Mouse (Mus musculus): Measurements from ENCODE around the gene Ndufb6. TPM values are rescaled to one million over a fixed set of nuclear protein-coding genes. Genes with fewer than 3 reads are reported as not detected.
"Not testable (repeated sequence)": the region's sequence is repeated elsewhere in the genome, so short reads cannot be mapped to it uniquely, and the experiment has no call there.

The Ndufb6 gene
- polyA plus RNA-seq, 1 experiment, result 297 TPM

DNA sequence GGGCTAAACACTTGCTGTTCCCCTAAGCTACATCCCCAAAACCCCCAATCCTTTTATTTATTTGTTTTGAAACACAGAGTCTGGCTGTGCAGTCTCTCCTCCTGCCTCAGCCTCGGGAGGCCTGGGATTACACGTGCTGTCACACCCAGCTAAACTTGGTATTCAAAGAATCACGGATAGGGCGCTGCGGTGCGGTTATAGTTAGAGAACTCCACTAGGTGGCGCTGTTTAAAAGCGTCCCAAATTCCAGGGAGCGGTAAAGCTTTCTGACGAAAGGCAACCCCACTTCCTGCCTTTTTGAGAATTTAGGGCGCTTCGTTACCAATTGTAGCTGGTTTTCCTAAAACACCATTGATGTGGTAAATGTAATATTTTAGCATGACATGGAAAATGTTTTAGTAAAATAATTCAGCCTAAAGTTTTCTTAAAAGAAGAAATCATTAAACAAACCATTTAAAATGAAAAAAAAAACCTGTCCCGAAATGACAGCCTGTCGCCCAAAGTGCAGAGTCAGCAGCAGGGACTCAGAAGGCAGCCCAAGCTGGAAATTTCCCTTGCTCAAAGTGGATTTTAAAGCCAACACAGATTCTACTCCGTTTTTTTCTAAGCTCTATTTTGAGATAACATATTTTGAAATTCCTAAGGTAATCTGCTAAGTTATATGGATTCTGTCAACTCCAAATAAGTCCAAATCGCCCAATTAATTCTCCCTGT, 22.0 kb upstream of the Ndufb6 start:
- H3K36me3 ChIP-seq (replicated peaks; ENCODE audit: low read length), result no peaks in the 10 kb centered on the region
- H3K4me1 ChIP-seq, result peaks cover 32% of the 10 kb centered on the region
- TF ChIP-seq FLI1 (IDR thresholded peaks at IDR 0.05; ENCODE audit: low read length), result no peak
- no peak for TF ChIP-seq GATA1 (IDR thresholded peaks at IDR 0.05; ENCODE audit: borderline replicate concordance, low read length)
- peaks cover 13% of the 10 kb centered on the region for H3K27me3 ChIP-seq (replicated peaks)
- peak overlapping the region; percentile 71 for H3K4me3 ChIP-seq (replicated peaks)
- H3K9me3 ChIP-seq, result peaks cover 8% of the 10 kb centered on the region; the same call in 1 of the 2 replicates

DNA sequence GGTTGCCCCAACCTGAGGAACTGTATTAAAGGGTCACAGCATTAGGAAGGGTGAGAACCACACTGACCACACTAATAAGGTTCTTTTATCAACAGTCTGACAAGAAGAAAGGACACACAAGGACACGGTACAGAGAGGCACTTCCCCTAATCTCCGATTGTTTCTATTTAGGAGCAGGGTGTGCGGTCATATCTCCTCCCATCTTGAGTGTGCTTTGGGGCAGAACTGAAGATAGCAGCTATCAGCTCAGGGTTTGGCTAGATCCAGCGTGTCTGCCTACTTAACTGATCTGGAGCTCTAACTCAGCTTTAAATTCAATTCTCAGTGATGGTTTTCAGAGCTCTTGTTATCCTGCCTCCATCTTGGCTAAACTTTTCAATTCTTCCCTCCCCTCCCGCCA, 19.9 kb upstream of the Ndufb6 start:
- Histone ChIP-seq H3K36me3 (replicated peaks; ENCODE audit: low read length) (no peaks in the 10 kb centered on the region), H3K4me1 (peaks cover 32% of the 10 kb centered on the region), H3K27me3 (replicated peaks) (peaks cover 6% of the 10 kb centered on the region), H3K4me3 (replicated peaks) (peak overlapping the region; percentile 26), H3K9me3 (peaks cover 19% of the 10 kb centered on the region)
- TF ChIP-seq FLI1 (IDR thresholded peaks at IDR 0.05; ENCODE audit: low read length) (no peak), GATA1 (IDR thresholded peaks at IDR 0.05; ENCODE audit: borderline replicate concordance, low read length) (no peak)

DNA sequence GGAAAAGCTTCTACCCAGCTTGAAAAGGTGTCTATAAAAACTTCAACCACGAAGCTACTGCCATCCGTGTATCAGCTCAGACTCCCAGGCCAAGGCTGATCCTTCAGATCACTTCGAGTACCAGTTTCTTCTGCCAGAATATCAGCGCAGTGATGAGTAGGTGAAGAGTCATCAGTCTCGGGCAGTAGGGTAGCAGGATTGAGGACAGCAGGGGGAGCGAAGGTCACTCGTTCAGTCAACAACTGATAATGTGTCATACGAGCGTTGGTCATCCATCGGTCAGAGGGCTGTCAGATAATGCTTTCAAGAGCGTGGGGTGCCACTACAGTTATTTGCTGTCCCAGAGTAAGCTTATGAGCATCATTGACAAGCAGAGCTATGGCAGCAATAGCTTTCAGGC, 12.3 kb upstream of the Ndufb6 start:
- not testable (repeated sequence) for H3K27me3 ChIP-seq (replicated peaks); H3K4me3 ChIP-seq (replicated peaks); H3K36me3 ChIP-seq (replicated peaks; ENCODE audit: low read length); H3K4me1 ChIP-seq
- peaks cover 55% of the 10 kb centered on the region for H3K9me3 ChIP-seq

DNA sequence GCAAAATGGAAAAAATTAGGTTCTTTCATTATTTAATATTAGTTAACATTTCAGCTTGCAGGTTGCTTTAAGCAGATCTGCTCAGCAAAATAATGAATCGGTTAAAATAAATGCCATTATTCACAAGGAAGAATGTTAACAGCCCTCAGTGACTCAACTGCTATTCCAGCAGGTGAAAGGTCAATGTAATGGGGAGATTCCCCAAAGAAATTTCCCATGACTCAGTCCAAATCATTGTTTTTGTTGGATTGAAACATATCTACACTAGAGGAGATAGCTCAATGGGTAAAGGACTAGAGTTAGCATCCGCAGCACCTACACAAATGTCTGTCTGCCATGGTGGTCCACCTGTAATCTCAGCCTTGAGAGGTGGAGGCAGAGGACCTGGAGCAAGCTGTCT, 9.8 kb upstream of the Ndufb6 start:
- TF ChIP-seq GATA1 (IDR thresholded peaks at IDR 0.05; ENCODE audit: borderline replicate concordance, low read length), result no peak
- TF ChIP-seq FLI1 (IDR thresholded peaks at IDR 0.05; ENCODE audit: low read length), result no peak
- Histone ChIP-seq H3K4me3 (replicated peaks) (no peak overlapping the region), H3K27me3 (replicated peaks) (no peaks in the 10 kb centered on the region), H3K9me3 (peaks cover 37% of the 10 kb centered on the region), H3K36me3 (replicated peaks; ENCODE audit: low read length) (no peaks in the 10 kb centered on the region), H3K4me1 (peaks cover 9% of the 10 kb centered on the region)

DNA sequence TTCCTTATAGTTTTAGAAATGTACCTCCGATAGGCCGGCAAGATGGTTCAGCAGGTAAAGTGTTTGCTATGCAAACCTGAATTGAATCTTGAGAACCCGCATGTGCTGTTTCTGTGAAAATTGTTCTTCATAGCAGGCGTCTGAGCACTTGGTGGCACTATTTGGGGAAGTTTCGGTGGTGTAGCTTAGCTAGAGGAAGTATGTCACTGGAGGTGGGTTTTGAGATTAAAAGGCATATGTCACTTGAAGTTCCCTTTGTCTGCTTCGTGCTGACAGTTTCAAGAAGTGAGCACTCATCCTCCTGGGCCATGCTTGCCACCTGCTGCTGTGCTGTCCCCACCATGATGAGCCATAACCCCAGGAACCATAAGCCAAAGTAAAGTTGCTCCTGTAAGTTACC, 8.2 kb upstream of the Ndufb6 start:
- H3K36me3 ChIP-seq (replicated peaks; ENCODE audit: low read length), result no peaks in the 10 kb centered on the region
- no peak for TF ChIP-seq GATA1 (IDR thresholded peaks at IDR 0.05; ENCODE audit: borderline replicate concordance, low read length)
- no peak for TF ChIP-seq FLI1 (IDR thresholded peaks at IDR 0.05; ENCODE audit: low read length)

DNA sequence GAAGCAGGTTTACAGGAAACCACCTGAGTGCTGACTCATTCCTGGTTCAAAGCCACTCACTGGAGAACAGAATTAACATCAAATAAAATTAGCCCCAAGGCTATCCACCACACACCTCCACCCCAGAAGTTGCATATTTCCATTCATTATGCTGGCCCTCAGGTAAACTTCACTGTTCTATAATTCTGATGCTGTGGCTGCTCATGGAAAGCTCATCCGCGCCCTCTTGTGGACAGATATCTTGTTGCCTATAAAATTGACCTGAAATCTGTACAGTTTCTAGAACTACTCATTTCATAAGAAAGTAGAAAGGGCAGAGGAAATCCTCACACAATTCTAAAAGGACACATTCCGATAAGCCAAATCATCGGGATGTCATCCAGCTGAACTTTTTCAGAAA, 6.4 kb upstream of the Ndufb6 start:
- peaks cover 9% of the 10 kb centered on the region for H3K4me1 ChIP-seq
- TF ChIP-seq FLI1 (IDR thresholded peaks at IDR 0.05; ENCODE audit: low read length) (no peak), GATA1 (IDR thresholded peaks at IDR 0.05; ENCODE audit: borderline replicate concordance, low read length) (no peak)
- H3K9me3 ChIP-seq, result peaks cover 8% of the 10 kb centered on the region
- no peaks in the 10 kb centered on the region for H3K27me3 ChIP-seq (replicated peaks)
- no peak overlapping the region for H3K4me3 ChIP-seq (replicated peaks)
- peaks cover 3% of the 10 kb centered on the region for H3K36me3 ChIP-seq (replicated peaks; ENCODE audit: low read length)

More for the DNA sequence above, 8.2 kb upstream of the Ndufb6 start:
- Histone ChIP-seq H3K9me3 (peaks cover 26% of the 10 kb centered on the region), H3K4me1 (peaks cover 9% of the 10 kb centered on the region), H3K4me3 (replicated peaks) (peak overlapping the region; percentile 4), H3K27me3 (replicated peaks) (no peaks in the 10 kb centered on the region)

DNA sequence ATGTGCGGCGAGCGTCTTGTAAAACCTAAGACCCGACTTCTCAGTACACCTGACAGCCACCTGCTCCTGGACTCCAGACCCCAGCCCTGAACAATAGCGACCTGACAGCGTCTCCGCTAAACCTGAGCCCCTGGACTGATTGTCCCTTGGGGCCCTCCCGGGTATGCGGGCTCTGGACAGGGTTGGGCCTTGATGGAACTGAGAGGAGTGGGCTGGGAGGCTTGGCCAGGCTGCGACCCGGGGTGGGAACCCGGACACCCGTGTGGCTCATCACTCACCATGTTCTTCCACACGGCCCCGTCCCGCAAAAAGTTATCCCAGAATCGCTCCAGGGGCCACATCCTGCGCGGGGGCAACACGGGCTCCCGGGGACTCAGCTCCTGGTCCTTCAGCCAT, 343 bp downstream of the Ndufb6 start:
- Histone ChIP-seq H3K4me3 (replicated peaks) (peak overlapping the region; percentile 97), H3K9me3 (no peaks in the 10 kb centered on the region), H3K27me3 (replicated peaks) (no peaks in the 10 kb centered on the region), H3K36me3 (replicated peaks; ENCODE audit: low read length) (peaks cover 31% of the 10 kb centered on the region), H3K4me1 (peaks cover 21% of the 10 kb centered on the region)
- no peak for TF ChIP-seq FLI1 (IDR thresholded peaks at IDR 0.05; ENCODE audit: low read length)
- no peak for TF ChIP-seq GATA1 (IDR thresholded peaks at IDR 0.05; ENCODE audit: borderline replicate concordance, low read length)

DNA sequence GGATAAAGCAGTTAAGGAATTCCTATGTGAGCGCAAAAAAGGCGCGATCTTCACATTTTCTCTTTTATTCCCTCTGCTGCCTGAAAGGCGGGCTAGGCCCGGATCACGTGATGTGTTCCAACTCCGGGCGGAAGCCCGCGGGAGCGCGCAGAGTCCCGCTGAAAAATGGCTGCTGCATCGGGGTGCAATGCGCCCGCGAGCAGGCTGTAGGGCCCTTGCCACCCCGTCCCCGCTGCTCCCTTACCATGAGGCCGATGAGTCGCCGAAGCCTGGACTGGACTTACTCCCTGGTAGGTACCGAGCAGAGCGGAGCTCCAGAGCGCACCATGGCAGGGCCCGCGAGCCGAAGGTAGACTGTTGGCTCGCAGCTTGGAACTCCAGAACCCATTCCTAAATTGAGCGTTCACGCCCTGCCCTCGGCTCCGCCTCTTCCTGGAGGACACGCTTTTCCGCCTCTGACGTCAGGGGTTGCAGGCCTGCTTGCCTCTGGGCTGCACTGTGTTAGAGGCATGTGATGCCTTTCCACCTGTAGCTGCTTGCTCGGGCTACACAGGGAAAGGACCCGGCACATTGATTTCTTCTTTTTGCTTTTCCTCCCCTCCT, 9.7 kb downstream of the Ndufb6 start, which contains the start of the genes Smim27 and Topors:
TSS of gene Smim27 (plus strand) at position 150 of the 603 bp plus-strand sequence.
TSS of gene Topors (minus strand) at position 421 of the 603 bp plus-strand sequence.
- Histone ChIP-seq H3K4me3 (replicated peaks) (peak within 1 kb of the TSS; percentile 94), H3K27me3 (replicated peaks) (no peaks in the 10 kb centered on the region), H3K9me3 (no peaks in the 10 kb centered on the region), H3K4me1 (peaks cover 38% of the 10 kb centered on the region), H3K36me3 (replicated peaks; ENCODE audit: low read length) (peaks cover 56% of the 10 kb centered on the region)
- no peak; the same call in 1 of the 2 replicates for TF ChIP-seq FLI1 (IDR thresholded peaks at IDR 0.05; ENCODE audit: low read length)
- no peak for TF ChIP-seq GATA1 (IDR thresholded peaks at IDR 0.05; ENCODE audit: borderline replicate concordance, low read length)

DNA sequence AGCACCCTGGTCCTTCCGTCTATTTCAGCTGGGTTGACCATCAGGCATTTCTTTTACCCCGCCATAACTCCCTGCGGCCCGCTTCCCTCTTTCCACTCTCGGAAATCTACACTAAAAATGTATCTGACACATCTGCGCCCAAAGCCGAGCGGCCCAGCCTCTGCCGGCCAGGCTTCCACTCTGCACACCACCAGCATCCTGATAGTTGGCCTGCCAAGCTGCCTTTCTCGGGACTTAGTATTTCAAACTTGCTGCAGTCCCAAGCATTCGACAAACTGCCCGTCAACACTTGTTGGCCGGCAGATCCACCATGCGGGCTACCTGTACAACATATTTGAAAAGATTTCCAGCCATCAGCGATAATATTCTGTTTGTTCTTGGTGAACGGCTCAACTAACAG, 10.4 kb downstream of the Ndufb6 start:
- peaks cover 42% of the 10 kb centered on the region for H3K4me1 ChIP-seq
- no peaks in the 10 kb centered on the region for H3K27me3 ChIP-seq (replicated peaks)
- peaks cover 51% of the 10 kb centered on the region for H3K36me3 ChIP-seq (replicated peaks; ENCODE audit: low read length)
- peak overlapping the region; percentile 94 for H3K4me3 ChIP-seq (replicated peaks)
- TF ChIP-seq GATA1 (IDR thresholded peaks at IDR 0.05; ENCODE audit: borderline replicate concordance, low read length), result no peak
- no peak for TF ChIP-seq FLI1 (IDR thresholded peaks at IDR 0.05; ENCODE audit: low read length)
- no peaks in the 10 kb centered on the region for H3K9me3 ChIP-seq

DNA sequence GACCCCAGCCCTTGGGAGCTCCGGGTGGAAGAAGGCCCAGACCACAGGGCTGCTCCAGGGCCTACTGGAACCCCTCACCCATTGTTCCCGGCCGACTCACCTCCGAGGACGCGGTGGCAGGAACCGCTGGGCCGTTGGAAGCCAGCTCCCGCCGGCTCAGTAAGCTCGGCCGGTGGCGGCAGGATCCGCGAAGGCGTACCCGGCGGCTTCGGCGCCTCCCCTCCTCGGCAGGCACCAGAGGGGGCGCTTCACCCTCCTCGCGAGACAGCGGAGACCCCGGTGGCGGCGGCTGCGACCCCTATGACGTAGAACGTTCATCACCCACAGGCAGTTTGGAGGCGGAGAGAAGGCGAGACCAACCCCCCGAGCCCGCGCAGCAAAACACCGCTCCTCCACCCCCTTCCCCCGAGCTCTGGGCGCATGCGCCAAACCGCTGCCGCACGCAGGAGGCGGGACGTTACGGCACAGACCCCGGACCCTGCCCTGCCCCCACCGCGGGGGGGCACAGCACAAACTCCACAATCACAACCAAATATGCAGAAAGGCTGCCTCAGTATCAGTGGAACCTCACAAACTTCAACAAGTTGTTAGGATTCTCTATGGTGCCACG, 10.9 kb downstream of the Ndufb6 start:
- Histone ChIP-seq H3K9me3 (no peaks in the 10 kb centered on the region), H3K27me3 (replicated peaks) (no peaks in the 10 kb centered on the region), H3K4me3 (replicated peaks) (peak overlapping the region; percentile 94), H3K36me3 (replicated peaks; ENCODE audit: low read length) (peaks cover 52% of the 10 kb centered on the region), H3K4me1 (peaks cover 46% of the 10 kb centered on the region)
- TF ChIP-seq GATA1 (IDR thresholded peaks at IDR 0.05; ENCODE audit: borderline replicate concordance, low read length) (no peak), FLI1 (IDR thresholded peaks at IDR 0.05; ENCODE audit: low read length) (no peak)
